Mouse (Mus musculus) brain, embryonic 14.5 days (tissue): ENCODE data around the gene Tmem185a.

ENCODE experiments used
- CTCF ChIP-seq: fragments of 200-500 bp; IDR thresholded peaks from 2 replicates; pipeline ENCODE4 v1.5.1; 2012; ENCODE audit warnings: inconsistent platforms, mild to moderate bottlenecking, moderate library complexity, borderline replicate concordance; ENCODE audit not compliant: insufficient read depth, insufficient read length; ENCODE audit errors: extremely low read depth
- POLR2A ChIP-seq: fragments of 200-500 bp; IDR thresholded peaks from 2 replicates; pipeline ENCODE4 v1.6.1; 2012; ENCODE audit warnings: mild to moderate bottlenecking, inconsistent platforms, borderline replicate concordance; ENCODE audit not compliant: poor library complexity, insufficient read depth, insufficient read length, severe bottlenecking; ENCODE audit errors: extremely low read depth

GRCm38 (mm10) chrX:70478701-70479100 is 1.7 kb upstream of the Tmem185a start:
- TF ChIP-seq POLR2A (no peak), CTCF (no peak)
